Mouse (Mus musculus): ENCODE data around the gene Mtmr3.

- TF ChIP-seq CTCF (IDR thresholded peaks at IDR 0.05; ENCODE audit: low read depth, low read length) (no peak; the same call in 1 of the 2 replicates), POLR2A (IDR thresholded peaks at IDR 0.05; ENCODE audit: extremely low read depth, insufficient read depth, low read length) (no peak)
Observed at GRCm38 (mm10) chr11:4500826-4501225, 93.8 kb downstream of the Mtmr3 start.

All from liver, adult 2 months (tissue).